Mouse (Mus musculus) spleen, adult 18-20 months (tissue): ENCODE data around the gene Noxo1.
A peak's percentile ranks its signal among the peaks of the same experiment; 100 is the strongest.

Source experiments
- DNase-seq, 2 experiments: peaks; one replicate each; pipeline ENCODE4 v3.0.0; 2022; ENCODE audit warnings: mixed read lengths in 2 of 2

Noxo1 gene

GRCm38 (mm10) chr17:24745526-24746497 is 49.8 kb downstream of the Noxo1 start:
- peak; percentile 57 to 78 for DNase-seq

- DNase-seq, result no peak
Observed at GRCm38 (mm10) chr17:24746986-24747385, 51.0 kb downstream of the Noxo1 start.
